Mouse (Mus musculus): Measurements from ENCODE around the gene Bmp7.

DNA sequence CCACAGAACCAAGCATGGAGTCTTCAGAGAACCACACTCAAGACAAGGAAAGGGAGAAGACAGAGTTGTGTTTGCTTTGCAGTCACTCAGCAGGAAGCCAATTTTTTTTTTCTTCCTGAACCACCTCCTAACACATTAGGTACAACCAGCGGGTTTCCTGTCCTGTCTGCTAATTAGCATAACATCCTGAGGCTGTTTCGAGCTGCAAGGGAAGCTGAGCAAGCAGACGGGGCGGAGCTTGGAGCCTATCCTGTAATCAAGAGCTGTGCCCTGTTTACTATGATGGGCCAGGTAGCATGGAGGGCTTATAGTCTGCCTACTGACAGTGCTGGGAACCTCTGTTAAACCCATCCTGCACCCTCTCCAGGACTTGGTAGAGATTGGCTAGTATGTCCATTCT lies 13.8 kb downstream of the Bmp7 start:
- TF ChIP-seq CTCF (IDR thresholded peaks at IDR 0.05; ENCODE audit: low read depth, low read length) (no peak), GATA1 (IDR thresholded peaks at IDR 0.05; ENCODE audit: borderline replicate concordance, low read length) (no peak)

Measured in G1E (cell line).